16 mouse cellular contexts compared by ENCODE assay signal in genomic region chr5:113113120-113113519, GRCm38 (mm10). TPM values are rescaled to one million over a fixed set of nuclear protein-coding genes. Genes with fewer than 3 reads are reported as not detected.
DNase-seq lines count a peak whose midpoint lies in the region; ATAC-seq and TF ChIP-seq lines count a peak whose summit lies in the region.
"Had no signal": no experiment of that assay in that cellular context is flagged by ENCODE, and none has a peak within 500 bp of the region (broad histone marks: within the 10 kb centered on the region; RNA-seq: fewer than 3 reads in every experiment).

No protein-coding gene starts in this region.

- H3K27ac ChIP-seq in hindbrain, embryonic 10.5 days, result peak overlapping the region; percentile 53; the same call in 1 of the 2 replicates
- H3K27ac ChIP-seq in hindbrain, embryonic 12.5 days, result no peak overlapping the region
- H3K27ac ChIP-seq in testis, adult 2 months (ENCODE audit: control insufficient read depth, insufficient read depth, low read depth, low read length), result no peak overlapping the region
- H3K27ac ChIP-seq in intestine, embryonic 15.5 days, result peak overlapping the region; percentile 64
- peak overlapping the region; percentile 58; the same call in 1 of the 2 replicates for H3K27ac ChIP-seq in stomach, postnatal 0 days (replicated peaks)
- H3K27ac ChIP-seq in forebrain, embryonic 14.5 days (ENCODE audit: low read depth, low read length), result no peak overlapping the region

- no peak for ATAC-seq in hindbrain, embryonic 12.5 days (ENCODE audit: low FRiP score)
- ATAC-seq in intestine, embryonic 15.5 days, result peak; percentile 78
- peak; percentile 71 for ATAC-seq in stomach, postnatal 0 days (ENCODE audit: low FRiP score, low TSS enrichment)
- no peak for ATAC-seq in forebrain, embryonic 14.5 days
- ATAC-seq: forebrain, embryonic 16.5 days; inflammation-experienced regulatory T-cells, adult 6 months had no signal

- H3K4me1 ChIP-seq in hindbrain, embryonic 10.5 days (replicated peaks), result peaks cover 60% of the 10 kb centered on the region
- H3K4me1 ChIP-seq in hindbrain, embryonic 12.5 days, result peaks cover 30% of the 10 kb centered on the region
- no peaks in the 10 kb centered on the region; the same call in 1 of the 2 replicates for H3K4me1 ChIP-seq in testis, adult 2 months (ENCODE audit: control insufficient read depth, insufficient read depth, low read length)
- peaks cover 45% of the 10 kb centered on the region for H3K4me1 ChIP-seq in intestine, embryonic 15.5 days (replicated peaks)
- H3K4me1 ChIP-seq in stomach, postnatal 0 days (replicated peaks; ENCODE audit: control insufficient read depth, insufficient read depth), result 0 out of 2 replicates have a peak, but pooled peaks cover 5% of the 10 kb centered on the region
- 0 out of 2 replicates have a peak, but pooled peaks cover 4% of the 10 kb centered on the region for H3K4me1 ChIP-seq in forebrain, embryonic 14.5 days (ENCODE audit: control insufficient read depth, insufficient read depth, low read length)

- TF ChIP-seq POLR2A in testis, adult 2 months (IDR thresholded peaks at IDR 0.05; ENCODE audit: control insufficient read depth, low read depth, low read length), result no peak

- intact Hi-C loops in left cerebral cortex, postnatal 10 days (cut with DNase I), result no loop called here

- WGBS in hindbrain, embryonic 10.5 days, result 50% methylated on average over 5 of the region's 5 CpGs
- 51% methylated on average over 5 of the region's 5 CpGs for WGBS in hindbrain, embryonic 12.5 days
- 30% methylated on average over 5 of the region's 5 CpGs for WGBS in intestine, embryonic 15.5 days
- WGBS in stomach, postnatal 0 days, result 21% methylated on average over 5 of the region's 5 CpGs
- 64% methylated on average over 3 of the region's 5 CpGs for WGBS in forebrain, embryonic 14.5 days

- H3K4me2 ChIP-seq in hindbrain, embryonic 12.5 days (replicated peaks), result no peak overlapping the region
- peak overlapping the region; percentile 22; the same call in 1 of the 2 replicates for H3K4me2 ChIP-seq in intestine, embryonic 15.5 days (replicated peaks)
- no peak overlapping the region for H3K4me2 ChIP-seq in stomach, postnatal 0 days (replicated peaks; ENCODE audit: low read depth)
- no peak overlapping the region for H3K4me2 ChIP-seq in forebrain, embryonic 14.5 days (ENCODE audit: low read length)

- TF ChIP-seq EP300 in stomach, postnatal 0 days (optimal IDR thresholded peaks at IDR 0.05), result no peak

- no peak overlapping the region for H3K4me3 ChIP-seq in hindbrain, embryonic 10.5 days
- H3K4me3 ChIP-seq in hindbrain, embryonic 12.5 days, result no peak overlapping the region
- H3K4me3 ChIP-seq in testis, adult 2 months (ENCODE audit: control insufficient read depth, low read depth, low read length), result peak overlapping the region; percentile 13
- H3K4me3 ChIP-seq in intestine, embryonic 15.5 days (replicated peaks), result no peak overlapping the region
- H3K4me3 ChIP-seq in stomach, postnatal 0 days (ENCODE audit: low read depth, low read length), result no peak overlapping the region
- no peak overlapping the region for H3K4me3 ChIP-seq in forebrain, embryonic 14.5 days (ENCODE audit: low read depth, low read length)
- H3K4me3 ChIP-seq: myocyte had no signal

- H3K9me3 ChIP-seq in hindbrain, embryonic 10.5 days, result no peaks in the 10 kb centered on the region
- no peaks in the 10 kb centered on the region; the same call in 1 of the 2 replicates for H3K9me3 ChIP-seq in hindbrain, embryonic 12.5 days (replicated peaks)
- H3K9me3 ChIP-seq in intestine, embryonic 15.5 days, result no peaks in the 10 kb centered on the region
- H3K9me3 ChIP-seq in stomach, postnatal 0 days (ENCODE audit: control insufficient read depth, low read length), result no peaks in the 10 kb centered on the region
- no peaks in the 10 kb centered on the region for H3K9me3 ChIP-seq in forebrain, embryonic 14.5 days (replicated peaks; ENCODE audit: control insufficient read depth, low read length)

- DNase-seq in hindbrain, embryonic 10.5 days (ENCODE audit: low spot score), result no peak
- no peak for DNase-seq in testis, postnatal 10 days (ENCODE audit: low spot score)
- peak; percentile 81 for DNase-seq in stomach, postnatal 0 days (ENCODE audit: low spot score)
- DNase-seq in left cerebral cortex, postnatal 10 days (ENCODE audit: extremely low spot score in 1 of 2, low spot score in 2 of 2), result no peak
- DNase-seq in forebrain, embryonic 14.5 days (ENCODE audit: low spot score), result no peak
- DNase-seq: adrenal gland, postnatal 25 days; cerebellum, adult 8-10 months; gastrocnemius, postnatal 36 days; layer of hippocampus, adult 9-11 months; liver had no signal

- no peak overlapping the region for H3K9ac ChIP-seq in hindbrain, embryonic 12.5 days
- H3K9ac ChIP-seq in intestine, embryonic 15.5 days, result no peak overlapping the region
- no peak overlapping the region for H3K9ac ChIP-seq in stomach, postnatal 0 days (ENCODE audit: low read length)
- no peak overlapping the region for H3K9ac ChIP-seq in forebrain, embryonic 14.5 days (ENCODE audit: low read length)

- H3K27me3 ChIP-seq in hindbrain, embryonic 10.5 days (ENCODE audit: insufficient read depth, poor library complexity, severe bottlenecking), result no peaks in the 10 kb centered on the region
- H3K27me3 ChIP-seq in hindbrain, embryonic 12.5 days, result 0 out of 2 replicates have a peak, but pooled peaks cover 3% of the 10 kb centered on the region
- H3K27me3 ChIP-seq in testis, adult 2 months (ENCODE audit: control insufficient read depth, insufficient read depth, low read length), result no peaks in the 10 kb centered on the region
- no peaks in the 10 kb centered on the region for H3K27me3 ChIP-seq in intestine, embryonic 15.5 days (replicated peaks)
- no peaks in the 10 kb centered on the region for H3K27me3 ChIP-seq in stomach, postnatal 0 days (ENCODE audit: control insufficient read depth, insufficient read depth, low read length)
- H3K27me3 ChIP-seq in forebrain, embryonic 14.5 days (replicated peaks; ENCODE audit: control insufficient read depth, insufficient read depth, low read length), result no peaks in the 10 kb centered on the region

- no peak for TF ChIP-seq CTCF in testis, adult 2 months (IDR thresholded peaks at IDR 0.05; ENCODE audit: control insufficient read depth, insufficient read depth, insufficient replicate concordance, low read depth, low read length)
- no peak for TF ChIP-seq CTCF in stomach, postnatal 0 days (IDR thresholded peaks at IDR 0.05; ENCODE audit: low read depth)

- H3K36me3 ChIP-seq in hindbrain, embryonic 10.5 days, result no peaks in the 10 kb centered on the region
- H3K36me3 ChIP-seq in hindbrain, embryonic 12.5 days, result no peaks in the 10 kb centered on the region
- no peaks in the 10 kb centered on the region for H3K36me3 ChIP-seq in testis, adult 2 months (ENCODE audit: control insufficient read depth, insufficient read depth, low read length)
- no peaks in the 10 kb centered on the region for H3K36me3 ChIP-seq in intestine, embryonic 15.5 days
- no peaks in the 10 kb centered on the region for H3K36me3 ChIP-seq in stomach, postnatal 0 days (ENCODE audit: control insufficient read depth, insufficient read depth, low read length)
- no peaks in the 10 kb centered on the region for H3K36me3 ChIP-seq in forebrain, embryonic 14.5 days (ENCODE audit: control insufficient read depth, insufficient read depth, low read length)

RNA-seq across cellular contexts. Expression of gene Crybb3, which starts 31.7 kb away (rescaled TPM):
- 0.25 and 0.50 TPM in 2 replicates for polyA plus RNA-seq in hindbrain, embryonic 10.5 days (2016; fragmentation: Nextera tagmentation; extraction: Ambion mirVana)
- 0.74 and 0.81 TPM in 2 replicates for polyA plus RNA-seq in hindbrain, embryonic 12.5 days (2016; fragmentation: Nextera tagmentation; extraction: Ambion mirVana)
- polyA plus RNA-seq in testis, adult 2 months (2012; rRNA removed), result 0.41 and 0.84 TPM in 2 replicates
- polyA plus RNA-seq in intestine, embryonic 15.5 days (2015; fragmentation: Nextera tagmentation; extraction: Ambion mirVana), result 0.36 and 1.1 TPM in 2 replicates
- polyA plus RNA-seq in stomach, postnatal 0 days (2015; fragmentation: Nextera tagmentation; extraction: Ambion mirVana), result 0.52 and 0.64 TPM in 2 replicates
- 1 to 10 TPM; 1.6 to 3.4 TPM for total RNA-seq in left cerebral cortex, postnatal 10 days (2021)
- polyA plus RNA-seq in forebrain, embryonic 14.5 days (2014; fragmentation: Nextera tagmentation; extraction: Ambion mirVana), result 0.48 and 0.70 TPM in 2 replicates

RNA-seq across cellular contexts. Expression of gene Crybb2, which starts 43.2 kb away (rescaled TPM):
- not detected in 2 replicates for polyA plus RNA-seq in hindbrain, embryonic 10.5 days (2016; fragmentation: Nextera tagmentation; extraction: Ambion mirVana)
- polyA plus RNA-seq in hindbrain, embryonic 12.5 days (2016; fragmentation: Nextera tagmentation; extraction: Ambion mirVana), result not detected in 2 replicates
- polyA plus RNA-seq in testis, adult 2 months (2012; rRNA removed), result not detected in 2 replicates
- not detected in 2 replicates for polyA plus RNA-seq in intestine, embryonic 15.5 days (2015; fragmentation: Nextera tagmentation; extraction: Ambion mirVana)
- polyA plus RNA-seq in stomach, postnatal 0 days (2015; fragmentation: Nextera tagmentation; extraction: Ambion mirVana), result not detected in 2 replicates
- total RNA-seq in left cerebral cortex, postnatal 10 days (2021), result not detected
- not detected in 2 replicates for polyA plus RNA-seq in forebrain, embryonic 14.5 days (2014; fragmentation: Nextera tagmentation; extraction: Ambion mirVana)
- total RNA-seq: adrenal gland, postnatal 25 days; gastrocnemius, postnatal 36 days had no signal
- polyA plus RNA-seq: forebrain, embryonic 16.5 days; inflammation-experienced regulatory T-cells, adult 6 months; myocyte had no signal

Comparison
In these comparisons a context has a peak if more than half of its experiments do, and no peak if none do; other contexts are left out.
1. H3K27ac ChIP-seq: peak in hindbrain, embryonic 10.5 days (single experiment), intestine, embryonic 15.5 days (single experiment) and stomach, postnatal 0 days (single experiment); none in hindbrain, embryonic 12.5 days (single experiment), testis, adult 2 months (single experiment) and forebrain, embryonic 14.5 days (single experiment).
2. ATAC-seq: peak in intestine, embryonic 15.5 days (single experiment) and stomach, postnatal 0 days (single experiment); none in hindbrain, embryonic 12.5 days (single experiment) and forebrain, embryonic 14.5 days (single experiment).